Mouse (Mus musculus) neural tube, embryonic 14.5 days (tissue): Measurements from ENCODE around the gene Nfkbia. TPM values are rescaled to one million over a fixed set of nuclear protein-coding genes. Genes with fewer than 3 reads are reported as not detected.

ENCODE experiments used
- ATAC-seq: fragments of 200-750 bp; cut with Nextera tagmentation; 2 replicates; pipeline ENCODE4 v1.8.0; 2017; ENCODE audit warnings: low read depth, mild to moderate bottlenecking, moderate TSS enrichment, moderate library complexity
- H3K27ac ChIP-seq: fragments of 300-500 bp; sonication (generic); 2 replicates; pipeline ENCODE4 v1.5.1; 2014; ENCODE audit warnings: low read depth, mild to moderate bottlenecking, control low read depth, low read length, moderate library complexity, mixed read lengths
- H3K27me3 ChIP-seq: fragments of 300-500 bp; sonication (generic); 2 replicates; pipeline ENCODE4 v1.6.1; 2014; ENCODE audit warnings: low read length; ENCODE audit not compliant: control insufficient read depth, insufficient read depth
- H3K36me3 ChIP-seq: fragments of 300-500 bp; sonication (generic); 2 replicates; pipeline ENCODE4 v1.6.1; 2014; ENCODE audit warnings: low read length, mixed read lengths; ENCODE audit not compliant: control insufficient read depth, insufficient read depth
- H3K4me1 ChIP-seq: fragments of 300-500 bp; sonication (generic); 2 replicates; pipeline ENCODE4 v1.6.1; 2014; ENCODE audit warnings: low read length; ENCODE audit not compliant: control insufficient read depth, insufficient read depth
- H3K4me2 ChIP-seq: fragments of 300-500 bp; sonication (generic); 2 replicates; pipeline ENCODE4 v1.6.1; 2014; ENCODE audit warnings: mild to moderate bottlenecking, low read depth, low read length, control low read depth
- H3K4me3 ChIP-seq: fragments of 300-500 bp; sonication (generic); 2 replicates; pipeline ENCODE4 v1.5.1; 2014; ENCODE audit warnings: low read depth, low read length, control low read depth, mixed read lengths
- H3K9ac ChIP-seq: fragments of 300-500 bp; sonication (generic); replicated peaks from 2 replicates; pipeline ENCODE4 v1.6.1; 2014; ENCODE audit warnings: low read depth, mild to moderate bottlenecking, control low read depth, low read length, mixed read lengths
- H3K9me3 ChIP-seq: fragments of 300-500 bp; sonication (generic); 2 replicates; pipeline ENCODE4 v1.6.1; 2016; ENCODE audit warnings: low read length; ENCODE audit not compliant: control insufficient read depth
- WGBS: fragments of 180-500 bp; shearing (Covaris S2); extraction: QIAGEN DNeasy Blood & Tissue Kit; methylation state at CpG from one replicate; pipeline ENCODE4 v1.1.7; 2014; 5-methylcytosine and 5-hydroxymethylcytosine counted together
- polyA plus RNA-seq: library from polyadenylated mRNA; unstranded; fragments of >200 nt; fragmentation: Nextera tagmentation; extraction: Ambion mirVana; gene quantifications from 2 replicates; pipeline ENCODE4 v1.2.1, GENCODE M21; 2014

The Nfkbia gene
- 61.9 and 62.7 TPM in 2 replicates for polyA plus RNA-seq

GRCm38 (mm10) chr12:55492184-55492898 lies at the start of gene Nfkbia:
Gene Nfkbia (minus strand): TSS chr12:55492647.
- H3K4me2 ChIP-seq: peak within 1 kb of the TSS; percentile 56
- H3K27me3 ChIP-seq: no peaks in the 10 kb centered on the region
- ATAC-seq: peak; percentile 92
- H3K36me3 ChIP-seq: peaks cover 9% of the 10 kb centered on the region; the same call in 1 of the 2 replicates
- H3K9me3 ChIP-seq: no peaks in the 10 kb centered on the region
- H3K9ac ChIP-seq: peak within 1 kb of the TSS; percentile 96
- WGBS: under 1% methylated on average over 41 of the region's 58 CpGs
- H3K4me1 ChIP-seq: peaks cover 15% of the 10 kb centered on the region
- peak within 1 kb of the TSS; percentile 86 for H3K4me3 ChIP-seq
- H3K27ac ChIP-seq: peak within 1 kb of the TSS; percentile 98

- ATAC-seq: no peak
- H3K27me3 ChIP-seq: no peaks in the 10 kb centered on the region
- no peak overlapping the region for H3K9ac ChIP-seq
- WGBS: 45% methylated on average over 8 of the region's 8 CpGs
- no peak overlapping the region for H3K27ac ChIP-seq
- 0 out of 2 replicates have a peak, but pooled peaks cover 9% of the 10 kb centered on the region for H3K4me1 ChIP-seq
- H3K9me3 ChIP-seq: no peaks in the 10 kb centered on the region
- no peaks in the 10 kb centered on the region for H3K36me3 ChIP-seq
- H3K4me2 ChIP-seq: no peak overlapping the region
- no peak overlapping the region for H3K4me3 ChIP-seq
Measured at GRCm38 (mm10) chr12:55539157-55539556, 46.7 kb upstream of the Nfkbia start.

GRCm38 (mm10) chr12:55538328-55538971 lies 46.0 kb upstream of the Nfkbia start:
- no peak overlapping the region for H3K4me3 ChIP-seq
- H3K4me2 ChIP-seq: no peak overlapping the region
- H3K4me1 ChIP-seq: 0 out of 2 replicates have a peak, but pooled peaks cover 9% of the 10 kb centered on the region
- no peaks in the 10 kb centered on the region for H3K27me3 ChIP-seq
- H3K27ac ChIP-seq: no peak overlapping the region
- H3K36me3 ChIP-seq: no peaks in the 10 kb centered on the region
- no peaks in the 10 kb centered on the region for H3K9me3 ChIP-seq
- ATAC-seq: peak; percentile 81
- no peak overlapping the region for H3K9ac ChIP-seq
- WGBS: 67% methylated on average over 1 of the region's 1 CpGs

GRCm38 (mm10) chr12:55537742-55538141 lies 45.3 kb upstream of the Nfkbia start:
- Histone ChIP-seq H3K4me2 (no peak overlapping the region), H3K27ac (no peak overlapping the region), H3K4me1 (0 out of 2 replicates have a peak, but pooled peaks cover 9% of the 10 kb centered on the region), H3K9me3 (no peaks in the 10 kb centered on the region), H3K4me3 (no peak overlapping the region), H3K36me3 (no peaks in the 10 kb centered on the region), H3K9ac (no peak overlapping the region), H3K27me3 (no peaks in the 10 kb centered on the region)
- WGBS: 23% methylated on average over 7 of the region's 7 CpGs
- peak; percentile 39; the same call in 1 of the 2 replicates for ATAC-seq

GRCm38 (mm10) chr12:55536537-55537135 lies 44.2 kb upstream of the Nfkbia start:
- Histone ChIP-seq H3K27ac (no peak overlapping the region), H3K9ac (no peak overlapping the region), H3K27me3 (no peaks in the 10 kb centered on the region), H3K4me3 (no peak overlapping the region), H3K36me3 (no peaks in the 10 kb centered on the region), H3K4me2 (peak overlapping the region; percentile 6; the same call in 1 of the 2 replicates), H3K4me1 (0 out of 2 replicates have a peak, but pooled peaks cover 9% of the 10 kb centered on the region), H3K9me3 (no peaks in the 10 kb centered on the region)
- ATAC-seq: peak; percentile 80
- WGBS: 3% methylated on average over 14 of the region's 14 CpGs

- Histone ChIP-seq H3K27ac (no peak overlapping the region), H3K4me2 (no peak overlapping the region), H3K36me3 (no peaks in the 10 kb centered on the region), H3K9me3 (no peaks in the 10 kb centered on the region), H3K4me3 (no peak overlapping the region), H3K4me1 (no peaks in the 10 kb centered on the region), H3K9ac (no peak overlapping the region), H3K27me3 (no peaks in the 10 kb centered on the region)
- ATAC-seq: peak; percentile 76; the same call in 1 of the 2 replicates
- WGBS: 50% methylated on average over 15 of the region's 15 CpGs
Measured at GRCm38 (mm10) chr12:55526983-55527752, 34.7 kb upstream of the Nfkbia start.

GRCm38 (mm10) chr12:55518061-55518738 lies 25.8 kb upstream of the Nfkbia start:
- H3K4me3 ChIP-seq: no peak overlapping the region
- 28% methylated on average over 15 of the region's 15 CpGs for WGBS
- no peaks in the 10 kb centered on the region for H3K27me3 ChIP-seq
- H3K36me3 ChIP-seq: no peaks in the 10 kb centered on the region
- no peak overlapping the region for H3K27ac ChIP-seq
- H3K9me3 ChIP-seq: no peaks in the 10 kb centered on the region
- peak overlapping the region; percentile 26 for H3K4me2 ChIP-seq
- no peak overlapping the region for H3K9ac ChIP-seq
- H3K4me1 ChIP-seq: no peaks in the 10 kb centered on the region
- peak; percentile 59 for ATAC-seq

- no peak overlapping the region for H3K4me3 ChIP-seq
- WGBS: 97% methylated on average over 5 of the region's 5 CpGs
- H3K9ac ChIP-seq: no peak overlapping the region
- H3K4me1 ChIP-seq: no peaks in the 10 kb centered on the region
- H3K9me3 ChIP-seq: no peaks in the 10 kb centered on the region
- no peak overlapping the region for H3K4me2 ChIP-seq
- no peaks in the 10 kb centered on the region for H3K27me3 ChIP-seq
- ATAC-seq: no peak
- H3K27ac ChIP-seq: no peak overlapping the region
- no peaks in the 10 kb centered on the region for H3K36me3 ChIP-seq
Measured at GRCm38 (mm10) chr12:55508817-55509216, 16.4 kb upstream of the Nfkbia start.
